Mouse (Mus musculus): ENCODE measurements around the gene Surf2. TPM values are rescaled to one million over a fixed set of nuclear protein-coding genes. Genes with fewer than 3 reads are reported as not detected.
A peak's percentile ranks its signal among the peaks of the same experiment; 100 is the strongest.

The Surf2 gene
- polyA plus RNA-seq, 1 experiment from 2014 or later = 50.5 TPM

- peaks cover 39% of the 10 kb centered on the region for H3K79me2 ChIP-seq (ENCODE audit: inconsistent target)
- 2% methylated on average over 43 of the region's 50 CpGs for WGBS (ENCODE audit: missing documents)
- H3K4me3 ChIP-seq (ENCODE audit: inconsistent target) = peak within 1 kb of the TSS; percentile 89
- peaks cover 14% of the 10 kb centered on the region; the same call in 1 of the 2 replicates for H3K36me3 ChIP-seq (ENCODE audit: inconsistent target)
- H3K27ac ChIP-seq = peak within 1 kb of the TSS; percentile 95
These were observed 48.0 kb downstream of the Surf2 start, which contains the start of gene Rexo4 for GRCm38 (mm10) chr2:26963923-26964723. Rexo4 (minus strand) TSS chr2:26964386.

GRCm38 (mm10) chr2:26964724-26965370, 48.7 kb downstream of the Surf2 start:
- H3K27ac ChIP-seq = peak overlapping the region; percentile 95
- H3K79me2 ChIP-seq (ENCODE audit: inconsistent target) = peaks cover 39% of the 10 kb centered on the region
- H3K4me3 ChIP-seq (ENCODE audit: inconsistent target) = peak overlapping the region; percentile 89
- peaks cover 11% of the 10 kb centered on the region; the same call in 1 of the 2 replicates for H3K36me3 ChIP-seq (ENCODE audit: inconsistent target)
- WGBS (ENCODE audit: missing documents) = 24% methylated on average over 13 of the region's 14 CpGs

- WGBS (ENCODE audit: missing documents) = 85% methylated on average over 2 of the region's 2 CpGs
These were observed 51.1 kb downstream of the Surf2 start for GRCm38 (mm10) chr2:26967262-26967661.

More at GRCm38 (mm10) chr2:26967262-26967661, 51.1 kb downstream of the Surf2 start:
- Histone ChIP-seq H3K4me3 (ENCODE audit: inconsistent target) (no peak overlapping the region), H3K79me2 (ENCODE audit: inconsistent target) (peaks cover 19% of the 10 kb centered on the region), H3K27ac (no peak overlapping the region), H3K36me3 (ENCODE audit: inconsistent target) (no peaks in the 10 kb centered on the region)

Other genes with a start within 250 kb of the Surf2 start
- not detected in 3 replicates for gene Lcn4, start 245.1 kb upstream of the Surf2 start, polyA plus RNA-seq (2018)
- gene Abo, start 51.4 kb upstream of the Surf2 start, polyA plus RNA-seq (2018) = not detected in 3 replicates
- gene Surf6, start 13.5 kb upstream of the Surf2 start, polyA plus RNA-seq (2018) = 16.4 to 25.2 TPM (median 21.2 TPM) in 3 replicates
- gene Med22, start 5.7 kb upstream of the Surf2 start, polyA plus RNA-seq (2018) = 14.4 to 39.2 TPM (median 31.3 TPM) in 3 replicates
- 1,034 to 1,136 TPM (median 1,099 TPM) in 3 replicates for gene Rpl7a, start 5.6 kb upstream of the Surf2 start, polyA plus RNA-seq (2018)
- 55.2 to 73.5 TPM (median 59.6 TPM) in 3 replicates for gene Surf1, start 163 bp downstream of the Surf2 start, polyA plus RNA-seq (2018)
- gene Surf4, start 17.6 kb downstream of the Surf2 start, polyA plus RNA-seq (2018) = 126 to 164 TPM (median 160 TPM) in 3 replicates
- gene Stkld1, start 17.7 kb downstream of the Surf2 start, polyA plus RNA-seq (2018) = 0.30 to 0.79 TPM (median 0.44 TPM) in 3 replicates
- gene Rexo4, start 48.0 kb downstream of the Surf2 start, polyA plus RNA-seq (2018) = 33.6 to 77.4 TPM (median 33.7 TPM) in 3 replicates
- not detected in 3 replicates for gene Adamts13, start 57.0 kb downstream of the Surf2 start, polyA plus RNA-seq (2018)
- gene Cacfd1, start 93.6 kb downstream of the Surf2 start, polyA plus RNA-seq (2018) = 10.7 to 20.4 TPM (median 18.3 TPM) in 3 replicates
- 2.9 to 43.2 TPM (median 3.8 TPM) in 3 replicates for gene Slc2a6, start 111.6 kb downstream of the Surf2 start, polyA plus RNA-seq (2018)
- not detected in 3 replicates for gene Mymk, start 155.8 kb downstream of the Surf2 start, polyA plus RNA-seq (2018)
- gene Adamtsl2, start 163.0 kb downstream of the Surf2 start, polyA plus RNA-seq (2018) = not detected in 3 replicates
- not detected in 3 replicates for gene Fam163b, start 226.1 kb downstream of the Surf2 start, polyA plus RNA-seq (2018)
- not detected in 3 replicates for gene Dbh, start 248.9 kb downstream of the Surf2 start, polyA plus RNA-seq (2018)

Measured in macrophage (primary cell).